21 mouse cellular contexts compared by ENCODE assay signal in genomic region chr8:120768454-120769218, GRCm38 (mm10). TPM values are rescaled to one million over a fixed set of nuclear protein-coding genes. Genes with fewer than 3 reads are reported as not detected.
A peak's percentile ranks its signal among the peaks of the same experiment; 100 is the strongest.
DNase-seq lines count a peak whose midpoint lies in the region; ATAC-seq lines count a peak whose summit lies in the region.
"Had no signal": no experiment of that assay in that cellular context is flagged by ENCODE, and none has a peak within 500 bp of the region (broad histone marks: within the 10 kb centered on the region; RNA-seq: fewer than 3 reads in every experiment).

No protein-coding gene starts in this region.

- no peak for ATAC-seq in heart, embryonic 12.5 days (ENCODE audit: insufficient number of reproducible peaks, low FRiP score)
- ATAC-seq in intestine, embryonic 15.5 days, result peak; percentile 47
- ATAC-seq: activated CD4-positive, CD25-positive, alpha-beta regulatory T cell, adult 4 months; hindbrain, embryonic 16.5 days; Patski had no signal

- peak overlapping the region; percentile 51 for H3K4me2 ChIP-seq in heart, embryonic 12.5 days
- H3K4me2 ChIP-seq in intestine, embryonic 15.5 days (replicated peaks), result peak overlapping the region; percentile 9; the same call in 1 of the 2 replicates
- H3K4me2 ChIP-seq: limb, embryonic 12.5 days; neural tube, embryonic 13.5 days had no signal

- no peaks in the 10 kb centered on the region; the same call in 1 of the 2 replicates for H3K27me3 ChIP-seq in heart, embryonic 12.5 days (replicated peaks)
- no peaks in the 10 kb centered on the region for H3K27me3 ChIP-seq in intestine, embryonic 15.5 days (replicated peaks)

- peaks cover 14% of the 10 kb centered on the region for H3K4me1 ChIP-seq in heart, embryonic 12.5 days (replicated peaks)
- H3K4me1 ChIP-seq in intestine, embryonic 15.5 days (replicated peaks), result 0 out of 2 replicates have a peak, but pooled peaks cover 3% of the 10 kb centered on the region
- H3K4me1 ChIP-seq: neural tube, embryonic 13.5 days had no signal

- peak overlapping the region; percentile 16 for H3K9ac ChIP-seq in heart, embryonic 12.5 days
- H3K9ac ChIP-seq in intestine, embryonic 15.5 days, result no peak overlapping the region
- H3K9ac ChIP-seq: limb, embryonic 12.5 days; neural tube, embryonic 13.5 days had no signal

- 44% methylated on average over 12 of the region's 12 CpGs for WGBS in heart, embryonic 12.5 days
- WGBS in intestine, embryonic 15.5 days, result 52% methylated on average over 12 of the region's 12 CpGs

- no peaks in the 10 kb centered on the region for H3K36me3 ChIP-seq in heart, embryonic 12.5 days
- no peaks in the 10 kb centered on the region for H3K36me3 ChIP-seq in intestine, embryonic 15.5 days
- H3K36me3 ChIP-seq: limb, embryonic 12.5 days; midbrain, embryonic 10.5 days; neural tube, embryonic 13.5 days had no signal

- intact Hi-C loops in heart, postnatal 25 days (cut with DNase I), result no loop called here

- no peak overlapping the region for H3K4me3 ChIP-seq in heart, embryonic 12.5 days
- no peak overlapping the region for H3K4me3 ChIP-seq in intestine, embryonic 15.5 days (replicated peaks)
- H3K4me3 ChIP-seq: limb, embryonic 12.5 days; midbrain, embryonic 10.5 days; neural tube, embryonic 13.5 days had no signal

- peak; percentile 34 to 39 for DNase-seq in heart, adult 18-20 months
- no peak for DNase-seq in heart, postnatal 25 days (ENCODE audit: low spot score)
- no peak for DNase-seq in layer of hippocampus, postnatal 14 days (ENCODE audit: low spot score in 2 of 2)
- no peak for DNase-seq in natural killer cell, adult 2 months (ENCODE audit: low spot score in 2 of 2)
- no peak for DNase-seq in cerebellum, postnatal 14 days
- DNase-seq: adrenal gland, postnatal 36 days; B cell, adult 2 months; cerebellum, adult 9-10 months; kidney, adult 8-10 months; kidney, postnatal 36 days; layer of hippocampus, adult 9-11 months; right cerebral cortex, postnatal 14 days; thymus, postnatal 36 days had no signal

- H3K27ac ChIP-seq in heart, embryonic 12.5 days (ENCODE audit: poor library complexity, severe bottlenecking), result no peak overlapping the region
- H3K27ac ChIP-seq in intestine, embryonic 15.5 days, result no peak overlapping the region
- H3K27ac ChIP-seq: limb, embryonic 12.5 days; midbrain, embryonic 10.5 days; neural tube, embryonic 13.5 days had no signal

- H3K9me3 ChIP-seq in heart, embryonic 12.5 days (replicated peaks), result no peaks in the 10 kb centered on the region
- no peaks in the 10 kb centered on the region for H3K9me3 ChIP-seq in intestine, embryonic 15.5 days
- H3K9me3 ChIP-seq: limb, embryonic 12.5 days; midbrain, embryonic 10.5 days; neural tube, embryonic 13.5 days had no signal

RNA-seq across cellular contexts. Expression of gene Irf8, which starts 32.5 kb away (rescaled TPM):
- 1 to 10 TPM; 4.8 to 6.9 TPM for total RNA-seq in heart, adult 18-20 months (2021)
- total RNA-seq in heart, postnatal 25 days (2021), result 1 to 10 TPM; 3.2 to 4.5 TPM
- 4.9 and 5.6 TPM in 2 replicates for polyA plus RNA-seq in heart, embryonic 12.5 days (2016; fragmentation: Nextera tagmentation; extraction: Ambion mirVana)
- polyA plus RNA-seq in intestine, embryonic 15.5 days (2015; fragmentation: Nextera tagmentation; extraction: Ambion mirVana), result 41.9 and 46.6 TPM in 2 replicates
- 1 to 10 TPM; 3.3 to 5.1 TPM for total RNA-seq in layer of hippocampus, postnatal 14 days (2021)

Comparison
In these comparisons a context has a peak if more than half of its experiments do, and no peak if none do; other contexts are left out.
1. DNase-seq: peak in heart, adult 18-20 months (2 of 2); none in heart, postnatal 25 days (single experiment), layer of hippocampus, postnatal 14 days (0 of 2), natural killer cell, adult 2 months (0 of 2) and cerebellum, postnatal 14 days (0 of 2).